Mouse (Mus musculus): ENCODE measurements around the gene Hist1h2bg. TPM values are rescaled to one million over a fixed set of nuclear protein-coding genes. Genes with fewer than 3 reads are reported as not detected.
A peak's percentile ranks its signal among the peaks of the same experiment; 100 is the strongest.
"Not testable (repeated sequence)": the region's sequence is repeated elsewhere in the genome, so short reads cannot be mapped to it uniquely, and the experiment has no call there.

The Hist1h2bg gene
- polyA plus RNA-seq, 1 experiment from 2014 or later: 8.8 TPM

- Histone ChIP-seq H3K4me3 (peak overlapping the region; percentile 34), H3K36me3 (no peaks in the 10 kb centered on the region), H3K4me1 (peaks cover 27% of the 10 kb centered on the region), H3K27me3 (replicated peaks) (no peaks in the 10 kb centered on the region), H3K4me2 (replicated peaks) (peak overlapping the region; percentile 65), H3K9ac (peak overlapping the region; percentile 56), H3K9me3 (no peaks in the 10 kb centered on the region), H3K27ac (peak overlapping the region; percentile 27)
- ATAC-seq (ENCODE audit: low FRiP score, low read depth): no peak
- 5% methylated on average over 6 of the region's 6 CpGs for WGBS
Measured at GRCm38 (mm10) chr13:23582219-23583056, 11.2 kb downstream of the Hist1h2bg start.

GRCm38 (mm10) chr13:23583387-23584068 is 12.3 kb downstream of the Hist1h2bg start:
- peaks cover 27% of the 10 kb centered on the region for H3K4me1 ChIP-seq
- H3K27me3 ChIP-seq (replicated peaks): no peaks in the 10 kb centered on the region
- no peak overlapping the region for H3K4me3 ChIP-seq
- no peak overlapping the region for H3K9ac ChIP-seq
- H3K36me3 ChIP-seq: no peaks in the 10 kb centered on the region
- no peak for ATAC-seq (ENCODE audit: low FRiP score, low read depth)
- H3K9me3 ChIP-seq: no peaks in the 10 kb centered on the region
- H3K4me2 ChIP-seq (replicated peaks): peak overlapping the region; percentile 65; the same call in 1 of the 2 replicates
- H3K27ac ChIP-seq: no peak overlapping the region

GRCm38 (mm10) chr13:23584331-23584730 is 13.1 kb downstream of the Hist1h2bg start:
- H3K9me3 ChIP-seq: no peaks in the 10 kb centered on the region
- peaks cover 27% of the 10 kb centered on the region for H3K4me1 ChIP-seq
- ATAC-seq (ENCODE audit: low FRiP score, low read depth): no peak
- H3K4me2 ChIP-seq (replicated peaks): peak overlapping the region; percentile 71
- peak overlapping the region; percentile 86; the same call in 1 of the 2 replicates for H3K27ac ChIP-seq
- no peaks in the 10 kb centered on the region for H3K27me3 ChIP-seq (replicated peaks)
- peak overlapping the region; percentile 27 for H3K9ac ChIP-seq
- no peaks in the 10 kb centered on the region for H3K36me3 ChIP-seq
- H3K4me3 ChIP-seq: no peak overlapping the region

- peak; percentile 15; the same call in 1 of the 2 replicates for ATAC-seq (ENCODE audit: low FRiP score, low read depth)
- under 1% methylated on average over 21 of the region's 21 CpGs for WGBS
Measured at GRCm38 (mm10) chr13:23585029-23585441, 13.8 kb downstream of the Hist1h2bg start.

GRCm38 (mm10) chr13:23585442-23586098 is 14.4 kb downstream of the Hist1h2bg start:
- Histone ChIP-seq H3K27ac (peak overlapping the region; percentile 86), H3K4me3 (peak overlapping the region; percentile 42), H3K4me1 (peaks cover 27% of the 10 kb centered on the region), H3K9ac (peak overlapping the region; percentile 72), H3K4me2 (replicated peaks) (peak overlapping the region; percentile 71)
- peak; percentile 88 for ATAC-seq (ENCODE audit: low FRiP score, low read depth)
- not testable (repeated sequence) for H3K27me3 ChIP-seq (replicated peaks); H3K9me3 ChIP-seq; H3K36me3 ChIP-seq
- WGBS: 0% methylated on average over 31 of the region's 36 CpGs

More at GRCm38 (mm10) chr13:23585029-23585441, 13.8 kb downstream of the Hist1h2bg start:
- Histone ChIP-seq H3K4me3 (peak overlapping the region; percentile 42), H3K4me2 (replicated peaks) (peak overlapping the region; percentile 71), H3K36me3 (no peaks in the 10 kb centered on the region), H3K27ac (peak overlapping the region; percentile 86), H3K27me3 (replicated peaks) (no peaks in the 10 kb centered on the region), H3K9ac (peak overlapping the region; percentile 72), H3K4me1 (peaks cover 27% of the 10 kb centered on the region), H3K9me3 (no peaks in the 10 kb centered on the region)

- Histone ChIP-seq H3K9ac (peak overlapping the region; percentile 51; the same call in 1 of the 2 replicates), H3K4me1 (peaks cover 27% of the 10 kb centered on the region), H3K4me3 (peak overlapping the region; percentile 13; the same call in 1 of the 2 replicates), H3K27me3 (replicated peaks) (no peaks in the 10 kb centered on the region), H3K36me3 (no peaks in the 10 kb centered on the region), H3K4me2 (replicated peaks) (peak overlapping the region; percentile 71), H3K9me3 (no peaks in the 10 kb centered on the region), H3K27ac (peak overlapping the region; percentile 53; the same call in 1 of the 2 replicates)
- ATAC-seq (ENCODE audit: low FRiP score, low read depth): no peak
- 1% methylated on average over 22 of the region's 22 CpGs for WGBS
Measured at GRCm38 (mm10) chr13:23586099-23586939, 15.1 kb downstream of the Hist1h2bg start.

- Histone ChIP-seq H3K4me2 (replicated peaks) (peak overlapping the region; percentile 71), H3K27me3 (replicated peaks) (no peaks in the 10 kb centered on the region), H3K4me1 (peaks cover 25% of the 10 kb centered on the region), H3K9me3 (no peaks in the 10 kb centered on the region), H3K4me3 (peak overlapping the region; percentile 13; the same call in 1 of the 2 replicates), H3K27ac (peak overlapping the region; percentile 53; the same call in 1 of the 2 replicates), H3K36me3 (no peaks in the 10 kb centered on the region), H3K9ac (0 out of 2 replicates have a peak overlapping the region, but pooled peaks have one; percentile 51)
- ATAC-seq (ENCODE audit: low FRiP score, low read depth): no peak
- 4% methylated on average over 1 of the region's 1 CpGs for WGBS
Measured at GRCm38 (mm10) chr13:23586940-23587225, 15.7 kb downstream of the Hist1h2bg start.

GRCm38 (mm10) chr13:23591206-23591605 is 20.0 kb downstream of the Hist1h2bg start:
- Histone ChIP-seq H3K27ac (no peak overlapping the region), H3K4me1 (peaks cover 4% of the 10 kb centered on the region), H3K27me3 (replicated peaks) (no peaks in the 10 kb centered on the region), H3K9ac (no peak overlapping the region), H3K9me3 (no peaks in the 10 kb centered on the region), H3K4me3 (no peak overlapping the region), H3K4me2 (replicated peaks) (no peak overlapping the region), H3K36me3 (no peaks in the 10 kb centered on the region)
- ATAC-seq (ENCODE audit: low FRiP score, low read depth): no peak
- 94% methylated on average over 7 of the region's 7 CpGs for WGBS

- not testable (repeated sequence) for H3K27ac ChIP-seq; ATAC-seq (ENCODE audit: low FRiP score, low read depth); H3K27me3 ChIP-seq (replicated peaks); H3K9ac ChIP-seq; H3K4me3 ChIP-seq; H3K4me2 ChIP-seq (replicated peaks); H3K36me3 ChIP-seq; H3K9me3 ChIP-seq; H3K4me1 ChIP-seq
- WGBS: 89% methylated on average over 7 of the region's 7 CpGs
Measured at GRCm38 (mm10) chr13:23591886-23592285, 20.7 kb downstream of the Hist1h2bg start.

GRCm38 (mm10) chr13:23592614-23593013 is 21.4 kb downstream of the Hist1h2bg start:
- 92% methylated on average over 7 of the region's 7 CpGs for WGBS
- Histone ChIP-seq H3K4me2 (replicated peaks) (no peak overlapping the region), H3K27ac (no peak overlapping the region), H3K9ac (no peak overlapping the region), H3K4me1 (no peaks in the 10 kb centered on the region), H3K9me3 (no peaks in the 10 kb centered on the region), H3K4me3 (no peak overlapping the region), H3K27me3 (replicated peaks) (no peaks in the 10 kb centered on the region), H3K36me3 (no peaks in the 10 kb centered on the region)
- ATAC-seq (ENCODE audit: low FRiP score, low read depth): no peak

GRCm38 (mm10) chr13:23593051-23593770 is 22.0 kb downstream of the Hist1h2bg start:
- WGBS: 84% methylated on average over 5 of the region's 5 CpGs

More at GRCm38 (mm10) chr13:23593051-23593770, 22.0 kb downstream of the Hist1h2bg start:
- ATAC-seq (ENCODE audit: low FRiP score, low read depth): no peak
- H3K4me3 ChIP-seq: no peak overlapping the region
- no peaks in the 10 kb centered on the region for H3K9me3 ChIP-seq
- H3K4me2 ChIP-seq (replicated peaks): no peak overlapping the region
- H3K4me1 ChIP-seq: no peaks in the 10 kb centered on the region
- H3K36me3 ChIP-seq: no peaks in the 10 kb centered on the region
- no peak overlapping the region for H3K27ac ChIP-seq
- no peaks in the 10 kb centered on the region for H3K27me3 ChIP-seq (replicated peaks)
- no peak overlapping the region for H3K9ac ChIP-seq
